Mouse (Mus musculus) stomach, embryonic 15.5 days (tissue): ENCODE measurements around the gene 1700037C18Rik. TPM values are rescaled to one million over a fixed set of nuclear protein-coding genes. Genes with fewer than 3 reads are reported as not detected.
"Not testable (repeated sequence)": the region's sequence is repeated elsewhere in the genome, so short reads cannot be mapped to it uniquely, and the experiment has no call there.

ENCODE experiments used
- ATAC-seq: fragments of 200-750 bp; cut with Nextera tagmentation; 2 replicates; pipeline ENCODE4 v1.8.0; 2017; ENCODE audit warnings: low read depth, moderate number of reproducible peaks, moderate TSS enrichment; ENCODE audit not compliant: insufficient read depth, low FRiP score
- H3K27ac ChIP-seq: fragments of 300-500 bp; sonication (generic); 2 replicates; pipeline ENCODE4 v1.5.1; 2015; ENCODE audit warnings: mild to moderate bottlenecking, inconsistent platforms
- H3K27me3 ChIP-seq: fragments of 300-500 bp; sonication (generic); replicated peaks from 2 replicates; pipeline ENCODE4 v1.6.1; 2015; ENCODE audit warnings: inconsistent platforms
- H3K36me3 ChIP-seq: fragments of 300-500 bp; sonication (generic); 2 replicates; pipeline ENCODE4 v1.6.1; 2015; ENCODE audit warnings: inconsistent platforms
- H3K4me1 ChIP-seq: fragments of 300-500 bp; sonication (generic); 2 replicates; pipeline ENCODE4 v1.6.1; 2015; ENCODE audit warnings: inconsistent platforms
- H3K4me2 ChIP-seq: fragments of 300-500 bp; sonication (generic); 2 replicates; pipeline ENCODE4 v1.6.1; 2015; ENCODE audit warnings: mild to moderate bottlenecking, inconsistent platforms
- H3K4me3 ChIP-seq: fragments of 300-500 bp; sonication (generic); replicated peaks from 2 replicates; pipeline ENCODE4 v1.5.1; 2015; ENCODE audit warnings: inconsistent platforms
- H3K9ac ChIP-seq: fragments of 300-500 bp; sonication (generic); 2 replicates; pipeline ENCODE4 v1.6.1; 2015; ENCODE audit warnings: inconsistent platforms
- H3K9me3 ChIP-seq: fragments of 300-500 bp; sonication (generic); 2 replicates; pipeline ENCODE4 v1.6.1; 2016; ENCODE audit warnings: inconsistent platforms
- WGBS: fragments of 180-500 bp; shearing (Covaris S2); methylation state at CpG from one replicate; pipeline ENCODE4 v1.1.7; 2015; 5-methylcytosine and 5-hydroxymethylcytosine counted together
- microRNA-seq: library from miRNA; unstranded; fragments of <30 nt; microRNA quantifications from one replicate; pipeline ENCODE4, GENCODE M21; 2016
- polyA plus RNA-seq: library from polyadenylated mRNA; unstranded; fragments of >200 nt; fragmentation: Nextera tagmentation; extraction: Ambion mirVana; gene quantifications from 2 replicates; pipeline ENCODE4 v1.2.1, GENCODE M21; 2015

The 1700037C18Rik gene
- polyA plus RNA-seq, 1 experiment from 2014 or later, result 5.1 TPM

DNA sequence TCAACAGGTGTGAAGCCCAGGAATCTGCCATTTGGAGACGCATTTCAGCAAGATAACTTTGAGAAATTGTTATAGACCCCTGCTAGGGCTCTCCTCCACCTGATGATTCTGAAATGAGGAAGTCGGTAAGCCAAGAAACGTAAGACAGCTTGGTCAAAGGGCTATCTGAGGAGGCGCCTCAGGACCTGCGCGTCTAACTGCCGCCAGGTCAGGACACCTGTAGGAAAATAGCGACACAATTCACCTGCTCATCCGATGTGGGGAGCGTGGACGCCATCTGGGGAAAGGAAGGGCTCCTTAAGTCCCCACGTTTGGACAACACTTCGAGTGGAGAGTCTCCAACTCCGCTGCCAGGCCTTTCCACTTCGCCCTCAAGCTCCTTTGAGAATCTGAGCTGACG, 36.7 kb downstream of the 1700037C18Rik start:
- Histone ChIP-seq H3K4me3 (peak overlapping the region; percentile 64), H3K4me2 (peak overlapping the region; percentile 88), H3K9me3 (no peaks in the 10 kb centered on the region), H3K9ac (peak overlapping the region; percentile 52; the same call in 1 of the 2 replicates), H3K36me3 (0 out of 2 replicates have a peak, but pooled peaks cover 6% of the 10 kb centered on the region), H3K4me1 (0 out of 2 replicates have a peak, but pooled peaks cover 6% of the 10 kb centered on the region), H3K27me3 (no peaks in the 10 kb centered on the region), H3K27ac (peak overlapping the region; percentile 65; the same call in 1 of the 2 replicates)
- WGBS, result 2% methylated on average over 16 of the region's 16 CpGs
- ATAC-seq, result peak; percentile 16

DNA sequence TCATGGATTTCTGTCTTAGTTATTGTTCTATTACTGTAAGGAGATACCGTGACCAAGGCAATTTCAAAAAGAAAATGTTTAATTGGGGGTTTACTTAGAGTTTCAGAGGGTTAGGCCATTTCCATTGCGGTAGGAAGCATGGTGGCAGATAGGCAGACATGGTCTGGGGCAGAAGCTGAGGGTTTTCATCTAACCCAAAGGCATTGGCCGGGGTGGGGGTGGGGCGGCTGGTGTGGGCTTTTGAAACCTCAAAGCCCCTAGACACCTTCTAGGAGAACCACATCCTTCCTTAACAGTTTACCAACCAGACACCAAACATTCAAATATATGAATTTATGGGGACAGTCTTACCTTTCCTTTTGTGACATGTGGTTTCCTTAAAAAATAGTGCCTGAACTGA, 49.2 kb downstream of the 1700037C18Rik start:
- 87% methylated on average over 4 of the region's 4 CpGs for WGBS
- no peak overlapping the region for H3K4me3 ChIP-seq
- ATAC-seq, result no peak

DNA sequence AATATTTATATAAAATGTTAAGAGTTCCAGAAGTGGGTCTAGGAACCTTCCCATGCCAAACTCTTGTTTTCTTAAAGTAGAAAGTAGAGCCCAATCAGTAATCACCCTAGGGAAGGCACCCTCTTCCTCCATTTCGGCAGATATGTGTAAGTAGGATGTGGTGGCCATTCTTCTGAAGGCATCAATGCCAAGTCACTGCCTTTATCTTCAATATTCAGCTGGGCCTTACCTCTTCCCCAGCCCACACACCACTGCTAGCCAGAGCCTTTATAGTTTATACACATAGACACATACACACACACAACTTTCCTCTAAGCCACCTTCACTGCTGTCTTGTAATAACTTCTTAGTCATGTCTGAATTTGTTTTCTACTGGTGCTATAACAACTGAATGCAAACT, 52.7 kb downstream of the 1700037C18Rik start:
- H3K9ac ChIP-seq, result no peak overlapping the region
- H3K4me3 ChIP-seq, result no peak overlapping the region
- no peak overlapping the region for H3K4me2 ChIP-seq
- WGBS, result 83% methylated on average over 1 of the region's 1 CpGs
- no peaks in the 10 kb centered on the region for H3K27me3 ChIP-seq
- H3K27ac ChIP-seq, result no peak overlapping the region
- H3K4me1 ChIP-seq, result no peaks in the 10 kb centered on the region
- no peak for ATAC-seq
- H3K9me3 ChIP-seq, result no peaks in the 10 kb centered on the region
- H3K36me3 ChIP-seq, result no peaks in the 10 kb centered on the region

More for the DNA sequence above, 49.2 kb downstream of the 1700037C18Rik start:
- no peak overlapping the region for H3K9ac ChIP-seq
- H3K4me2 ChIP-seq, result no peak overlapping the region
- H3K4me1 ChIP-seq, result no peaks in the 10 kb centered on the region
- no peaks in the 10 kb centered on the region for H3K27me3 ChIP-seq
- peaks cover 6% of the 10 kb centered on the region; the same call in 1 of the 2 replicates for H3K36me3 ChIP-seq
- H3K27ac ChIP-seq, result no peak overlapping the region
- H3K9me3 ChIP-seq, result no peaks in the 10 kb centered on the region

DNA sequence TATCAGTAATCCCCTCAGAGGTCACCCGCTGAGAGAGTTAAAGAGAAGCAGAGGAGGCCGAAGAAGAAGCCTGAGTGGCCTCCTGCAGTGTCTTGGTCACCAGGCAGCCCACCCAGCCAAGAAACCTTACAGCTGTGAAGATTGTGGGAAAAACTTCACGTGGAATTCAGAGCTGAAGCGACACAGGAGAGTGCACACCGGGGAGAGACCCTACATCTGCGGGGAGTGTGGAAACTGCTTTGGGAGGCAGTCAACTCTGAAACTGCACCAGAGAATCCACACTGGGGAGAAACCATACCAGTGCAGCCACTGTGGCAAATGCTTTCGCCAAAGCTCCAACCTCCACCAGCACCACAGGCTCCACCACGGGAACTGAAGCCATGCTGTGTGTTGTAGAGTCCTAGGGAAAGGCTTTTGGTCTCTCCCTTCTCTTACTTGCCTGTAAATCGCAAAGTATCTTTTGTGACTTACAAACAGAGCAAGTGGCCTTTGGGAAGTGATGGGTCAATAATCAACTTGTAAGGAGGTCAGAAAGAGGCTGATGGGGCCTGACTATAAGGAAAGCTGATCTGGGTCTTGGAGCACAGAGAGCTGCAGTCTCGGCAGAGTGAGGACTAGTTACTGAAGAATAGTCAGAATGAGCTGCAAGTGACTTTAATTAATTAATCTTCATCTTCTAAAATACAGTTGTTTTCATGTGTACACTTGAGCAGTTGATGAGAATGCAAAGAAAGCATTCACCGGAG, 53.9 kb downstream of the 1700037C18Rik start:
- Histone ChIP-seq H3K27me3 (no peaks in the 10 kb centered on the region), H3K27ac (no peak overlapping the region), H3K4me1 (no peaks in the 10 kb centered on the region), H3K4me3 (no peak overlapping the region), H3K9me3 (no peaks in the 10 kb centered on the region), H3K4me2 (no peak overlapping the region), H3K9ac (no peak overlapping the region), H3K36me3 (no peaks in the 10 kb centered on the region)
- 70% methylated on average over 11 of the region's 11 CpGs for WGBS
- ATAC-seq, result no peak

DNA sequence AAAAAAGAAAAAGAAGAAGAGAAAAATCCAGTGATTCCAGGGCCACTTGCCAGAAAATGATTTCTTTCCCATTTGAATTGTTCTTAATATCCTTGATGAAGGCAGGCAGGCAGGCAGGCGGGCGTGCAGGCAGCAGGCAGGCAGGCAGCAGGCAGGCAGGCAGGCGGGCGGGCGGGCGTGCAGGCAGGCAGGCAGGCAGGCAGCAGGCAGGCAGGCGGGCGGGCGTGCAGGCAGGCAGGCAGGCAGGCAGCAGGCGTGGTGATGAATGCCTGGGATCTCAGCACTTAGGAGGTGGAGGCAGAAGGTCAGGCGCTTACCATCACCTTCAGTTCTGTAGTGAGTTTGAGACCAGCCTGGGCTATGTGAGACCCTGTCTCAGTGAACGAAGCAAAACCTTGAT, 55.9 kb downstream of the 1700037C18Rik start:
- 42% methylated on average over 12 of the region's 12 CpGs for WGBS
- H3K9ac ChIP-seq, result no peak overlapping the region
- peaks cover 6% of the 10 kb centered on the region; the same call in 1 of the 2 replicates for H3K4me1 ChIP-seq
- no peak overlapping the region for H3K4me3 ChIP-seq
- H3K27me3 ChIP-seq, result no peaks in the 10 kb centered on the region
- no peak overlapping the region for H3K4me2 ChIP-seq
- ATAC-seq, result no peak
- no peaks in the 10 kb centered on the region for H3K36me3 ChIP-seq
- no peak overlapping the region for H3K27ac ChIP-seq
- no peaks in the 10 kb centered on the region for H3K9me3 ChIP-seq

DNA sequence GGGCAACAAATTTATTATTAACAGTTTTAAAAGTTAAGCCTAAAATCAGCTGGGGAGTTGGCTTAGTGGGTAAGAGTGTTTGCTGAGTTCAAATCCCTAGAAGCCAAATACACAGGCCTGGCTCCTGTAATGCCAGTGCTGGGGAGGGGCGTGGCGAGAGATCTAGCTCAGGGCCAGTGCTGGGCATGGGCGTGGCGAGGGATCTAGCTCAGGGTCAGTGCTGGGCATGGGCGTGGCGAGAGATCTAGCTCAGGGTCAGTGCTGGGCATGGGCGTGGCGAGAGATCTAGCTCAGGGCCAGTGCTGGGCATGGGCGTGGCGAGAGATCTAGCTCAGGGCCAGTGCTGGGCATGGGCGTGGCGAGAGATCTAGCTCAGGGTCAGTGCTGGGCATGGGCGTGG, 57.2 kb downstream of the 1700037C18Rik start:
- not testable (repeated sequence) for H3K4me1 ChIP-seq, H3K4me2 ChIP-seq, H3K9me3 ChIP-seq, ATAC-seq, H3K27ac ChIP-seq, H3K9ac ChIP-seq, H3K4me3 ChIP-seq, H3K36me3 ChIP-seq, H3K27me3 ChIP-seq
- 81% methylated on average over 13 of the region's 13 CpGs for WGBS

DNA sequence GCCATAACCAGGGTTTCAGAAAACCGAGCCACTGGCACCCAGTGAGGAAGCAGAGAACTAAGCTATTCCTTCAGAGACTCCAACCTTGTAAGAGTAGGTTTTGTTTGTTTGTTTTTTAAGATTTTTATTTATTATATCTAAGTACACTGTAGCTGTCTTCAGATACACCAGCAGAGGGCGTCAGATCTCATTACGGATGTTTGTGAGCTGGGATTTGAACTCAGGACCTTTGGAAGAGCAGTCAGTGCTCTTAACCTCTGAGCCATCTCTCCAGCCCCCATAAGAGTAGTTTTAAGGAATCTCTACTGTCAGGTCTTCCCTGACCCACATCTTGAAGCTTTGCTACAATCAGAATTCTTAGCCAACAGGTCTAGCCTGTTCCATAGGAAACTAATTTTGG, 60.1 kb downstream of the 1700037C18Rik start:
- no peak for ATAC-seq
- 78% methylated on average over 3 of the region's 3 CpGs for WGBS
- no peaks in the 10 kb centered on the region for H3K9me3 ChIP-seq

DNA sequence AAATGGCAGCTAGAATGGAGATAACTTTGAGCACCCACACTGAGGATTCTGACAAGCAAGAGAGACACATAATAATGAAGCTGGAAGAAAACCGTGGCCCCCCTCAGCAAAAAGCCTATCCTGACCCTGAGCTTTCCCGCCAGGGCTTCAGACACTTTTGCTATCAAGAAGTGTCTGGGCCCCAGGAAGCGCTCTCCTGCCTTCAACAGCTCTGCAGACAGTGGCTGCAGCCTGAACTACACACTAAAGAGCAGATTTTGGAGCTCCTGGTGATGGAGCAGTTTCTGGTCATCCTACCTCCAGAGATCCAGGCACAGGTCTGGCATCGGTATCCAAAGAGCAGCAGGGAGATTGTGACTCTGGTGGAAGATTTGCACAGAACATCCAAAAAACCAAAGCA, 60.6 kb downstream of the 1700037C18Rik start:
- Histone ChIP-seq H3K4me2 (peak overlapping the region; percentile 68), H3K9me3 (no peaks in the 10 kb centered on the region), H3K36me3 (no peaks in the 10 kb centered on the region), H3K27me3 (no peaks in the 10 kb centered on the region), H3K4me3 (peak overlapping the region; percentile 74), H3K27ac (no peak overlapping the region), H3K9ac (0 out of 2 replicates have a peak overlapping the region, but pooled peaks have one; percentile 41), H3K4me1 (peaks cover 8% of the 10 kb centered on the region; the same call in 1 of the 2 replicates)
- WGBS, result 70% methylated on average over 4 of the region's 4 CpGs
- no peak for ATAC-seq

More for the DNA sequence above, 60.1 kb downstream of the 1700037C18Rik start:
- Histone ChIP-seq H3K27ac (no peak overlapping the region), H3K9ac (no peak overlapping the region), H3K36me3 (no peaks in the 10 kb centered on the region), H3K4me1 (peaks cover 8% of the 10 kb centered on the region; the same call in 1 of the 2 replicates), H3K4me2 (no peak overlapping the region), H3K27me3 (no peaks in the 10 kb centered on the region), H3K4me3 (no peak overlapping the region)

DNA sequence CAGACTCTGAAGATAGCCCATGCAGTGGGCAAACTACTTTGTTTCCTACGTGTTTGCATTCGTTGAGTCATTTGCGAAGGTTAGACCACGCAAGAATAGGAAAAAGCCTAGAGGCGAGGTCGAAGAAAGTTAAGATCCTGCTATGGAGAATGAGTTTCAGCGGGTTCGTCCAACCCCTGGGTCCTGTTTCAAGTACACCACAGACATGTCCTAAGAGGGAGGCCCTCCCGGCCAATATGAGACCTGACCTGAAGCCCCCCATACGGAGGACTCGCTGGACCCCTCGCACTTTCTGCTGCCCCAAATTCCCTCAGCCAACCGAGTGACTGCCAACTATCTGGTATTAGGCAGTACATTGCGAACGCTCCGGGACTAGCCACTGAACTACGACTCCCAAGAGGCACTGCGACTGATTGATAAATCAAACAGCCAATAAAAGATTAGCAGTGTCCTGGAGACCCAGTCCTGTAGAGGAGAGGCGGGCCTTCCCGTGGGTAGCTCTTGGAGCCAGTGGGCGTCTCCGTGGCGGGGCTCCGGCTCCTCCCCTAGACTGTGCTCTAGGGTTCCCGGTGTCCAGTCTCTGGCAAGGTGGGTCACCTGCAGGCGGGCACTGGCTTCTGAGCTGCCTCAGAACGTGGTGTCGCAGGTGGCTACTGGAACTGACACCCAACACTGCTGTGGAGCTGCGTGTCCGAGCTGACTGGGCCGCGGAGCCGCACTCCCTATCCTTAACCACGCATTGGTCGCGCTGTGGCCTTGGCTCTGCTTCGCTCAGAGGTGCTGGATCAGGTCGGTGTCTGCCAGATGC, 61.6 kb downstream of the 1700037C18Rik start, which contains the start of gene Zfp174:
Gene Zfp174, plus strand, starts transcription at position 558 of the 808 bp plus-strand sequence.
- Histone ChIP-seq H3K4me3 (peak within 1 kb of the TSS; percentile 74), H3K27ac (no peak within 1 kb of the TSS; the same call in 1 of the 2 replicates), H3K9ac (peak within 1 kb of the TSS; percentile 41), H3K9me3 (no peaks in the 10 kb centered on the region), H3K27me3 (no peaks in the 10 kb centered on the region), H3K36me3 (no peaks in the 10 kb centered on the region), H3K4me2 (peak within 1 kb of the TSS; percentile 68), H3K4me1 (peaks cover 8% of the 10 kb centered on the region; the same call in 1 of the 2 replicates)
- 2% methylated on average over 38 of the region's 38 CpGs for WGBS
- peak; percentile 100 for ATAC-seq

Small RNA genes within 50 kb of the gene (microRNA-seq; reads per million reads assigned to microRNA genes)
- not detected for gene Gm23493

Other genes with a start within 250 kb of the 1700037C18Rik start
- gene Mefv, start 190.6 kb downstream of the 1700037C18Rik start, polyA plus RNA-seq, result 0.06 and 0.22 TPM in 2 replicates
- gene Zfp263, start 164.6 kb downstream of the 1700037C18Rik start, polyA plus RNA-seq, result 45.3 and 46.8 TPM in 2 replicates
- gene Olfr15, start 77.8 kb downstream of the 1700037C18Rik start, polyA plus RNA-seq, result not detected in 2 replicates
- 1.0 and 1.5 TPM in 2 replicates for gene Zfp174, start 61.4 kb downstream of the 1700037C18Rik start, polyA plus RNA-seq
- 40.3 and 41.0 TPM in 2 replicates for gene Naa60, start 36.3 kb downstream of the 1700037C18Rik start, polyA plus RNA-seq
- gene Zfp597, start 24.1 kb downstream of the 1700037C18Rik start, polyA plus RNA-seq, result 6.0 and 6.2 TPM in 2 replicates
- 1.3 and 1.5 TPM in 2 replicates for gene Gm20695, start 24.0 kb downstream of the 1700037C18Rik start, polyA plus RNA-seq
- gene Cluap1, start 112 bp upstream of the 1700037C18Rik start, polyA plus RNA-seq, result 21.1 and 21.8 TPM in 2 replicates
- 0.91 and 0.98 TPM in 2 replicates for gene Nlrc3, start 67.9 kb upstream of the 1700037C18Rik start, polyA plus RNA-seq
- 10.8 and 15.1 TPM in 2 replicates for gene Slx4, start 95.1 kb upstream of the 1700037C18Rik start, polyA plus RNA-seq
- gene Dnase1, start 128.3 kb upstream of the 1700037C18Rik start, polyA plus RNA-seq, result 3.9 and 4.6 TPM in 2 replicates
- 87.7 and 91.9 TPM in 2 replicates for gene Trap1, start 169.1 kb upstream of the 1700037C18Rik start, polyA plus RNA-seq